Mouse (Mus musculus) olfactory bulb, adult 2 months (tissue): ENCODE data around the gene Apc2.
"Not testable (repeated sequence)": the region's sequence is repeated elsewhere in the genome, so short reads cannot be mapped to it uniquely, and the experiment has no call there.

Experiments
- CTCF ChIP-seq: fragments of 200-500 bp; IDR thresholded peaks from 2 replicates; pipeline ENCODE4 v1.5.1; 2012; ENCODE audit warnings: low read depth, mild to moderate bottlenecking, low read length, moderate library complexity; ENCODE audit not compliant: insufficient read depth
- POLR2A ChIP-seq: fragments of 200-500 bp; IDR thresholded peaks from 2 replicates; pipeline ENCODE4 v1.6.1; 2012; ENCODE audit warnings: mild to moderate bottlenecking, low read depth, low read length, moderate library complexity; ENCODE audit not compliant: insufficient read depth

GRCm38 (mm10) chr10:80248437-80248836 lies 47.3 kb upstream of the Apc2 start:
- not testable (repeated sequence) for TF ChIP-seq POLR2A, CTCF
